Comparison of ENCODE assay signal across 9 mouse cellular contexts in genomic region chr4:66523238-66523885, GRCm38 (mm10).
DNase-seq lines count a peak whose midpoint lies in the region; ATAC-seq lines count a peak whose summit lies in the region.
"Had no signal": no experiment of that assay in that cellular context is flagged by ENCODE, and none has a peak within 500 bp of the region (broad histone marks: within the 10 kb centered on the region; RNA-seq: fewer than 3 reads in every experiment).

No protein-coding gene starts in this region.

- H3K36me3 ChIP-seq in midbrain, embryonic 15.5 days (replicated peaks), result no peaks in the 10 kb centered on the region
- H3K36me3 ChIP-seq: limb, embryonic 15.5 days had no signal

- DNase-seq in ovary, postnatal 10 days (ENCODE audit: low spot score), result peak; percentile 12
- DNase-seq in ovary, adult 18-20 months (ENCODE audit: low spot score), result no peak
- DNase-seq in cerebellum, adult 9-11 months, result peak; percentile 98
- peak; percentile 28 to 44 for DNase-seq in frontal cortex, postnatal 36 days (ENCODE audit: low spot score in 2 of 2)
- DNase-seq in left cerebral cortex, postnatal 14 days (ENCODE audit: low spot score in 2 of 2), result peak; percentile 19 to 42
- DNase-seq in gastrocnemius, adult 18-20 months (ENCODE audit: low spot score), result no peak

- H3K4me2 ChIP-seq in midbrain, embryonic 15.5 days, result no peak overlapping the region
- H3K4me2 ChIP-seq: limb, embryonic 15.5 days had no signal

- no peak overlapping the region for H3K4me3 ChIP-seq in midbrain, embryonic 15.5 days
- H3K4me3 ChIP-seq: limb, embryonic 15.5 days had no signal

- intact Hi-C loops in left cerebral cortex, postnatal 14 days (cut with DNase I), result no loop called here

- no peaks in the 10 kb centered on the region for H3K9me3 ChIP-seq in midbrain, embryonic 15.5 days
- H3K9me3 ChIP-seq: limb, embryonic 15.5 days had no signal

- peak; percentile 87 for ATAC-seq in midbrain, embryonic 15.5 days (replicated peaks)
- no peak for ATAC-seq in CD4-positive, CD25-positive, alpha-beta regulatory T cell, adult 4 months

- H3K4me1 ChIP-seq in midbrain, embryonic 15.5 days, result peaks cover 8% of the 10 kb centered on the region; the same call in 1 of the 2 replicates
- H3K4me1 ChIP-seq: limb, embryonic 15.5 days had no signal

- WGBS in midbrain, embryonic 15.5 days, result 43% methylated on average over 8 of the region's 8 CpGs

- H3K9ac ChIP-seq in midbrain, embryonic 15.5 days, result no peak overlapping the region
- H3K9ac ChIP-seq: limb, embryonic 15.5 days had no signal

- H3K27ac ChIP-seq in midbrain, embryonic 15.5 days, result peak overlapping the region; percentile 57; the same call in 1 of the 2 replicates
- H3K27ac ChIP-seq: limb, embryonic 15.5 days had no signal

- no peaks in the 10 kb centered on the region for H3K27me3 ChIP-seq in midbrain, embryonic 15.5 days (replicated peaks)
- H3K27me3 ChIP-seq: limb, embryonic 15.5 days had no signal

Comparison
In these comparisons a context has a peak if more than half of its experiments do, and no peak if none do; other contexts are left out.
1. DNase-seq: peak in ovary, postnatal 10 days (single experiment), cerebellum, adult 9-11 months (single experiment), frontal cortex, postnatal 36 days (2 of 2) and left cerebral cortex, postnatal 14 days (2 of 2); none in ovary, adult 18-20 months (single experiment) and gastrocnemius, adult 18-20 months (single experiment).